Mouse (Mus musculus): ENCODE measurements around the gene Rgs10.
"Not testable (repeated sequence)": the region's sequence is repeated elsewhere in the genome, so short reads cannot be mapped to it uniquely, and the experiment has no call there.

Gene Rgs10

GRCm38 (mm10) chr7:128344928-128345653, 73.5 kb downstream of the Rgs10 start:
- DNase-seq (ENCODE audit: extremely low spot score, low read depth, low spot score), result no peak

GRCm38 (mm10) chr7:128344488-128344887, 74.1 kb downstream of the Rgs10 start:
- no peak for DNase-seq (ENCODE audit: extremely low spot score, low read depth, low spot score)

GRCm38 (mm10) chr7:128342691-128343090, 75.9 kb downstream of the Rgs10 start:
- not testable (repeated sequence) for DNase-seq (ENCODE audit: extremely low spot score, low read depth, low spot score)

- DNase-seq (ENCODE audit: extremely low spot score, low read depth, low spot score), result not testable (repeated sequence)
Observed at GRCm38 (mm10) chr7:128340321-128340720, 78.2 kb downstream of the Rgs10 start.

- no peak for DNase-seq (ENCODE audit: extremely low spot score, low read depth, low spot score)
Observed at GRCm38 (mm10) chr7:128332896-128333295, 85.7 kb downstream of the Rgs10 start.

- DNase-seq (ENCODE audit: extremely low spot score, low read depth, low spot score), result no peak
Observed at GRCm38 (mm10) chr7:128330981-128331380, 87.6 kb downstream of the Rgs10 start.

GRCm38 (mm10) chr7:128324977-128325376, 93.6 kb downstream of the Rgs10 start:
- DNase-seq (ENCODE audit: extremely low spot score, low read depth, low spot score), result no peak
